In genomic region chr15:27582428-27582827, GRCm38 (mm10) we compare ENCODE assay signal across 10 mouse cellular contexts. TPM values are rescaled to one million over a fixed set of nuclear protein-coding genes. Genes with fewer than 3 reads are reported as not detected.
DNase-seq lines count a peak whose midpoint lies in the region; ATAC-seq and TF ChIP-seq lines count a peak whose summit lies in the region.
"Had no signal": no experiment of that assay in that cellular context is flagged by ENCODE, and none has a peak within 500 bp of the region (broad histone marks: within the 10 kb centered on the region; RNA-seq: fewer than 3 reads in every experiment).

No protein-coding gene starts in this region.

- peak; percentile 61 for TF ChIP-seq CTCF in intestine, postnatal 0 days (IDR thresholded peaks at IDR 0.05; ENCODE audit: low read depth)
- TF ChIP-seq CTCF in ES-Bruce4 (IDR thresholded peaks at IDR 0.05; ENCODE audit: low read depth, low read length) = no peak
- peak; percentile 64 for TF ChIP-seq CTCF in liver, postnatal 0 days (IDR thresholded peaks at IDR 0.05; ENCODE audit: low read depth)

- H3K27me3 ChIP-seq in intestine, postnatal 0 days (replicated peaks; ENCODE audit: control insufficient read depth, insufficient read depth, low read length) = no peaks in the 10 kb centered on the region
- no peaks in the 10 kb centered on the region for H3K27me3 ChIP-seq in intestine, embryonic 16.5 days (replicated peaks; ENCODE audit: control insufficient read depth, insufficient read depth, low read length)
- no peaks in the 10 kb centered on the region for H3K27me3 ChIP-seq in ES-Bruce4 (ENCODE audit: control insufficient read depth, insufficient read depth, low read length, poor library complexity, severe bottlenecking)
- no peaks in the 10 kb centered on the region for H3K27me3 ChIP-seq in liver, postnatal 0 days (ENCODE audit: insufficient read depth, low read length)
- H3K27me3 ChIP-seq: intestine, embryonic 15.5 days; megakaryocyte, embryonic 14.5 days had no signal

- ATAC-seq in intestine, postnatal 0 days = no peak
- no peak for ATAC-seq in intestine, embryonic 16.5 days
- ATAC-seq in liver, postnatal 0 days = no peak
- no peak for ATAC-seq in erythroid progenitor cell, adult 5-6 weeks (replicated peaks; ENCODE audit: low FRiP score, poor library complexity, severe bottlenecking)
- ATAC-seq: intestine, embryonic 15.5 days had no signal

- H3K27ac ChIP-seq in intestine, postnatal 0 days (ENCODE audit: low read depth, low read length) = no peak overlapping the region
- no peak overlapping the region for H3K27ac ChIP-seq in intestine, embryonic 16.5 days (ENCODE audit: low read length)
- peak overlapping the region; percentile 59 for H3K27ac ChIP-seq in ES-Bruce4 (ENCODE audit: insufficient read depth, low read length)
- no peak overlapping the region for H3K27ac ChIP-seq in liver, postnatal 0 days (ENCODE audit: low read depth)
- H3K27ac ChIP-seq: intestine, embryonic 15.5 days had no signal

- no peak for TF ChIP-seq EP300 in ES-Bruce4 (IDR thresholded peaks at IDR 0.05; ENCODE audit: insufficient read depth, low read depth, low read length)
- TF ChIP-seq EP300 in liver, postnatal 0 days (IDR thresholded peaks at IDR 0.05; ENCODE audit: low read depth) = no peak

- no peak overlapping the region for H3K4me2 ChIP-seq in intestine, postnatal 0 days (replicated peaks; ENCODE audit: low read depth)
- no peak overlapping the region for H3K4me2 ChIP-seq in intestine, embryonic 16.5 days (ENCODE audit: low read depth, low read length)
- no peak overlapping the region for H3K4me2 ChIP-seq in liver, postnatal 0 days (ENCODE audit: low read depth, low read length)
- H3K4me2 ChIP-seq: intestine, embryonic 15.5 days had no signal

- 0 out of 2 replicates have a peak, but pooled peaks cover 5% of the 10 kb centered on the region for H3K36me3 ChIP-seq in intestine, postnatal 0 days (ENCODE audit: control insufficient read depth, insufficient read depth)
- H3K36me3 ChIP-seq in intestine, embryonic 16.5 days (ENCODE audit: control insufficient read depth, insufficient read depth, low read length) = peaks cover 4% of the 10 kb centered on the region
- no peaks in the 10 kb centered on the region for H3K36me3 ChIP-seq in ES-Bruce4 (ENCODE audit: control insufficient read depth, insufficient read depth, low read length, poor library complexity, severe bottlenecking)
- 0 out of 2 replicates have a peak, but pooled peaks cover 3% of the 10 kb centered on the region for H3K36me3 ChIP-seq in liver, postnatal 0 days (replicated peaks; ENCODE audit: insufficient read depth, low read length)
- H3K36me3 ChIP-seq: intestine, embryonic 15.5 days had no signal

- no peak overlapping the region for H3K9ac ChIP-seq in intestine, postnatal 0 days (ENCODE audit: low read depth, low read length)
- no peak overlapping the region for H3K9ac ChIP-seq in intestine, embryonic 16.5 days (ENCODE audit: low read depth, low read length)
- no peak overlapping the region for H3K9ac ChIP-seq in ES-Bruce4 (ENCODE audit: low read depth, poor library complexity, severe bottlenecking)
- no peak overlapping the region for H3K9ac ChIP-seq in liver, postnatal 0 days (replicated peaks)
- H3K9ac ChIP-seq: intestine, embryonic 15.5 days had no signal

- H3K9me3 ChIP-seq in intestine, postnatal 0 days (ENCODE audit: control insufficient read depth) = no peaks in the 10 kb centered on the region
- no peaks in the 10 kb centered on the region for H3K9me3 ChIP-seq in intestine, embryonic 16.5 days (ENCODE audit: control insufficient read depth, low read length)
- H3K9me3 ChIP-seq in ES-Bruce4 (replicated peaks; ENCODE audit: control insufficient read depth, insufficient read depth, low read length, poor library complexity, severe bottlenecking) = no peaks in the 10 kb centered on the region
- H3K9me3 ChIP-seq in liver, postnatal 0 days (ENCODE audit: low read length) = no peaks in the 10 kb centered on the region
- H3K9me3 ChIP-seq: intestine, embryonic 15.5 days; megakaryocyte, embryonic 14.5 days had no signal

- 98% methylated on average over 3 of the region's 3 CpGs for WGBS in intestine, postnatal 0 days
- 90% methylated on average over 3 of the region's 3 CpGs for WGBS in intestine, embryonic 16.5 days
- WGBS in liver, postnatal 0 days (ENCODE audit: insufficient replicate concordance) = 88% methylated on average over 3 of the region's 3 CpGs

- no peak overlapping the region for H3K4me3 ChIP-seq in intestine, postnatal 0 days (ENCODE audit: low read depth, low read length)
- H3K4me3 ChIP-seq in intestine, embryonic 16.5 days (ENCODE audit: low read length) = no peak overlapping the region
- H3K4me3 ChIP-seq in ES-Bruce4 (ENCODE audit: low read depth, low read length) = no peak overlapping the region
- H3K4me3 ChIP-seq in liver, postnatal 0 days (ENCODE audit: low read depth, low read length) = no peak overlapping the region
- H3K4me3 ChIP-seq: intestine, embryonic 15.5 days; megakaryocyte, embryonic 14.5 days had no signal

- TF ChIP-seq POLR2A in ES-Bruce4 (IDR thresholded peaks at IDR 0.05; ENCODE audit: insufficient read depth, low read length) = no peak

- peak; percentile 68 for DNase-seq in 3T3-L1 (ENCODE audit: low read depth, low spot score)
- DNase-seq in liver, postnatal 0 days = no peak
- no peak for DNase-seq in adrenal gland, postnatal 36 days
- DNase-seq in urinary bladder, postnatal 25 days (ENCODE audit: low spot score) = no peak

- H3K4me1 ChIP-seq in intestine, postnatal 0 days (replicated peaks; ENCODE audit: control insufficient read depth, insufficient read depth, low read length) = no peaks in the 10 kb centered on the region
- H3K4me1 ChIP-seq in intestine, embryonic 16.5 days (ENCODE audit: control insufficient read depth, insufficient read depth, low read length) = no peaks in the 10 kb centered on the region
- peaks cover 2% of the 10 kb centered on the region for H3K4me1 ChIP-seq in ES-Bruce4 (ENCODE audit: control insufficient read depth, insufficient read depth, low read length)
- H3K4me1 ChIP-seq in liver, postnatal 0 days (ENCODE audit: insufficient read depth) = no peaks in the 10 kb centered on the region
- H3K4me1 ChIP-seq: intestine, embryonic 15.5 days had no signal

RNA-seq across cellular contexts. Expression of gene Otulin, which starts 48.1 kb away (rescaled TPM):
- 29.9 and 30.8 TPM in 2 replicates for polyA plus RNA-seq in intestine, postnatal 0 days (2015; fragmentation: Nextera tagmentation; extraction: Ambion mirVana)
- 4.7 and 17.1 TPM in 2 replicates for polyA plus RNA-seq in intestine, embryonic 16.5 days (2015; fragmentation: Nextera tagmentation; extraction: Ambion mirVana)
- 17.1 and 17.3 TPM in 2 replicates for polyA plus RNA-seq in ES-Bruce4 (2011; ENCODE audit: insufficient read depth, insufficient read length, low read depth, missing spikeins)
- polyA plus RNA-seq in liver, postnatal 0 days (2015; fragmentation: Nextera tagmentation; extraction: Ambion mirVana) = 20.8 and 23.5 TPM in 2 replicates
- 10 to 100 TPM; 32.5 to 39.5 TPM for total RNA-seq in adrenal gland, postnatal 36 days (2021)
- total RNA-seq in erythroid progenitor cell, adult 5-6 weeks (2015; ENCODE audit: low replicate concordance) = 22.0 and 24.7 TPM in 2 replicates
- 15.7 and 21.9 TPM in 2 replicates for total RNA-seq in erythroid progenitor cell, adult 5-6 weeks (2017; ENCODE audit: low replicate concordance)
